In the genomic region with DNA sequence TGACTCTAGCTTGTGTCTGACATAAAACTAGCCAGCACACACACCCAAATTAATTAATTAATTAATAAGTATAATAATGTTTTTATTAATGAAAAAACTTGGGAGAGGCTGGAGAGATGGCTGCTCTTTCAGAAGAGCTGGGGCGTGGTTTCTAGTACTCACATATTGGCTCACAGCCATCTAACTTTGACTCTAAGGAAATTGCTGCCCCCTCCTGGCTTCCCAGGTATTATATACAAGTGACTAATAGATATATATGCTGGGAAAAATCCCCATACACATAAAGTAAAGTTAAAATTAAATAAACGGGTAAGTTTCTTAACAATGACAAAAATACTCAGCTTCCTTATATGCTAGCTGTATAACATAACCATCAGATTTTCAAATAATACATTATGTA, we compare ENCODE assay signal across 8 mouse cellular contexts. TPM values are rescaled to one million over a fixed set of nuclear protein-coding genes. Genes with fewer than 3 reads are reported as not detected.
DNase-seq lines count a peak whose midpoint lies in the region; ATAC-seq lines count a peak whose summit lies in the region.

No protein-coding gene starts in this region.

- H3K4me3 ChIP-seq in midbrain, embryonic 14.5 days (replicated peaks; ENCODE audit: low read depth, low read length) = no peak overlapping the region
- no peak overlapping the region for H3K4me3 ChIP-seq in midbrain, embryonic 13.5 days (replicated peaks)
- no peak overlapping the region for H3K4me3 ChIP-seq in forebrain, embryonic 12.5 days (replicated peaks)

- H3K36me3 ChIP-seq in midbrain, embryonic 14.5 days (ENCODE audit: control insufficient read depth, insufficient read depth, low read length) = peaks cover 71% of the 10 kb centered on the region
- peaks cover 70% of the 10 kb centered on the region for H3K36me3 ChIP-seq in midbrain, embryonic 13.5 days
- H3K36me3 ChIP-seq in forebrain, embryonic 12.5 days (replicated peaks) = peaks cover 72% of the 10 kb centered on the region

- H3K9me3 ChIP-seq in midbrain, embryonic 14.5 days (ENCODE audit: control insufficient read depth, low read length) = no peaks in the 10 kb centered on the region
- H3K9me3 ChIP-seq in midbrain, embryonic 13.5 days = no peaks in the 10 kb centered on the region
- H3K9me3 ChIP-seq in forebrain, embryonic 12.5 days = no peaks in the 10 kb centered on the region

- no peak overlapping the region for H3K4me2 ChIP-seq in midbrain, embryonic 14.5 days (ENCODE audit: low read length)
- H3K4me2 ChIP-seq in midbrain, embryonic 13.5 days (replicated peaks) = no peak overlapping the region
- no peak overlapping the region for H3K4me2 ChIP-seq in forebrain, embryonic 12.5 days

- H3K27ac ChIP-seq in midbrain, embryonic 14.5 days (replicated peaks; ENCODE audit: low read depth, low read length) = no peak overlapping the region
- no peak overlapping the region for H3K27ac ChIP-seq in midbrain, embryonic 13.5 days
- H3K27ac ChIP-seq in forebrain, embryonic 12.5 days = no peak overlapping the region

- no peak for ATAC-seq in midbrain, embryonic 14.5 days (ENCODE audit: low FRiP score, low TSS enrichment)
- ATAC-seq in midbrain, embryonic 13.5 days = no peak
- ATAC-seq in megakaryocyte progenitor cell, adult 5-6 weeks (replicated peaks; ENCODE audit: poor library complexity) = peak; percentile 61
- no peak for ATAC-seq in activated CD4-positive, CD25-positive, alpha-beta regulatory T cell, adult 4 months
- no peak for ATAC-seq in forebrain, embryonic 12.5 days (ENCODE audit: low FRiP score)

- no peaks in the 10 kb centered on the region for H3K4me1 ChIP-seq in midbrain, embryonic 14.5 days (ENCODE audit: control insufficient read depth, insufficient read depth, low read length)
- H3K4me1 ChIP-seq in midbrain, embryonic 13.5 days (replicated peaks) = no peaks in the 10 kb centered on the region
- H3K4me1 ChIP-seq in forebrain, embryonic 12.5 days = no peaks in the 10 kb centered on the region

- H3K27me3 ChIP-seq in midbrain, embryonic 14.5 days (ENCODE audit: control insufficient read depth, insufficient read depth, low read length) = no peaks in the 10 kb centered on the region
- H3K27me3 ChIP-seq in midbrain, embryonic 13.5 days = no peaks in the 10 kb centered on the region
- no peaks in the 10 kb centered on the region for H3K27me3 ChIP-seq in forebrain, embryonic 12.5 days

- no peak overlapping the region for H3K9ac ChIP-seq in midbrain, embryonic 14.5 days (replicated peaks; ENCODE audit: low read length)
- no peak overlapping the region for H3K9ac ChIP-seq in midbrain, embryonic 13.5 days (replicated peaks)
- H3K9ac ChIP-seq in forebrain, embryonic 12.5 days = no peak overlapping the region

- DNase-seq in embryo, embryonic 10 days (ENCODE audit: low spot score) = peak; percentile 13
- no peak for DNase-seq in embryo, embryonic 9.5 days (ENCODE audit: extremely low spot score)
- peak; percentile 52 for DNase-seq in midbrain, embryonic 14.5 days
- DNase-seq in gastrocnemius, adult 8-10 months (ENCODE audit: low spot score in 2 of 2) = peak; percentile 25 to 34

- WGBS in midbrain, embryonic 14.5 days = 86% methylated on average over 2 of the region's 2 CpGs
- WGBS in midbrain, embryonic 13.5 days = 87% methylated on average over 2 of the region's 2 CpGs
- 83% methylated on average over 2 of the region's 2 CpGs for WGBS in forebrain, embryonic 12.5 days

RNA-seq across cellular contexts. Expression of gene Pcsk7, which starts 28.4 kb away (rescaled TPM):
- polyA plus RNA-seq in midbrain, embryonic 14.5 days (2014; fragmentation: Nextera tagmentation; extraction: Ambion mirVana) = 15.5 and 17.4 TPM in 2 replicates
- polyA plus RNA-seq in midbrain, embryonic 13.5 days (2015; fragmentation: Nextera tagmentation; extraction: Ambion mirVana) = 26.4 and 27.7 TPM in 2 replicates
- 10 to 100 TPM in 2 of 4 experiments, 1 to 10 TPM in 2; 7.9 to 14.1 (median 10.7) TPM for total RNA-seq in gastrocnemius, adult 8-10 months (2022)
- total RNA-seq in megakaryocyte progenitor cell, adult 5-6 weeks (2015) = 8.5 and 9.6 TPM in 2 replicates
- 11.2 and 14.4 TPM in 2 replicates for total RNA-seq in megakaryocyte progenitor cell, adult 5-6 weeks (2017)
- 10 to 100 TPM; 13.9 to 18.5 TPM for polyA plus RNA-seq in activated CD4-positive, CD25-positive, alpha-beta regulatory T cell, adult 4 months (2017; shearing (Covaris generic))
- 21.7 TPM in 2 replicates for polyA plus RNA-seq in forebrain, embryonic 12.5 days (2016; fragmentation: Nextera tagmentation; extraction: Ambion mirVana)

RNA-seq across cellular contexts. Expression of gene Rnf214, which starts 28.8 kb away (rescaled TPM):
- polyA plus RNA-seq in midbrain, embryonic 14.5 days (2014; fragmentation: Nextera tagmentation; extraction: Ambion mirVana) = 97.4 and 121 TPM in 2 replicates
- polyA plus RNA-seq in midbrain, embryonic 13.5 days (2015; fragmentation: Nextera tagmentation; extraction: Ambion mirVana) = 114 and 119 TPM in 2 replicates
- 10 to 100 TPM; 23.7 to 28.9 (median 25.5) TPM for total RNA-seq in gastrocnemius, adult 8-10 months (2022)
- 20.3 and 21.2 TPM in 2 replicates for total RNA-seq in megakaryocyte progenitor cell, adult 5-6 weeks (2015)
- total RNA-seq in megakaryocyte progenitor cell, adult 5-6 weeks (2017) = 26.5 and 27.4 TPM in 2 replicates
- 10 to 100 TPM; 26.5 to 29.6 TPM for polyA plus RNA-seq in activated CD4-positive, CD25-positive, alpha-beta regulatory T cell, adult 4 months (2017; shearing (Covaris generic))
- polyA plus RNA-seq in forebrain, embryonic 12.5 days (2016; fragmentation: Nextera tagmentation; extraction: Ambion mirVana) = 92.3 and 96.8 TPM in 2 replicates

RNA-seq across cellular contexts. Expression of gene Bace1, which starts 39.5 kb away (rescaled TPM):
- 46.5 and 56.5 TPM in 2 replicates for polyA plus RNA-seq in midbrain, embryonic 14.5 days (2014; fragmentation: Nextera tagmentation; extraction: Ambion mirVana)
- 47.0 and 50.6 TPM in 2 replicates for polyA plus RNA-seq in midbrain, embryonic 13.5 days (2015; fragmentation: Nextera tagmentation; extraction: Ambion mirVana)
- 10 to 100 TPM; 28.3 to 64.8 (median 51.1) TPM for total RNA-seq in gastrocnemius, adult 8-10 months (2022)
- total RNA-seq in megakaryocyte progenitor cell, adult 5-6 weeks (2015) = 29.5 and 31.0 TPM in 2 replicates
- 33.4 and 44.1 TPM in 2 replicates for total RNA-seq in megakaryocyte progenitor cell, adult 5-6 weeks (2017)
- polyA plus RNA-seq in activated CD4-positive, CD25-positive, alpha-beta regulatory T cell, adult 4 months (2017; shearing (Covaris generic)) = 10 to 100 TPM in 1 of 2 experiments, 1 to 10 TPM in 1; 8.0 to 10.0 TPM
- polyA plus RNA-seq in forebrain, embryonic 12.5 days (2016; fragmentation: Nextera tagmentation; extraction: Ambion mirVana) = 35.4 and 36.5 TPM in 2 replicates

RNA-seq across cellular contexts. Expression of gene Cep164, which starts 49.4 kb away (rescaled TPM):
- polyA plus RNA-seq in midbrain, embryonic 14.5 days (2014; fragmentation: Nextera tagmentation; extraction: Ambion mirVana) = 13.0 and 18.0 TPM in 2 replicates
- 14.9 and 15.5 TPM in 2 replicates for polyA plus RNA-seq in midbrain, embryonic 13.5 days (2015; fragmentation: Nextera tagmentation; extraction: Ambion mirVana)
- 1 to 10 TPM; 2.1 to 3.9 (median 2.4) TPM for total RNA-seq in gastrocnemius, adult 8-10 months (2022)
- total RNA-seq in megakaryocyte progenitor cell, adult 5-6 weeks (2015) = 9.7 and 15.5 TPM in 2 replicates
- 16.2 and 19.8 TPM in 2 replicates for total RNA-seq in megakaryocyte progenitor cell, adult 5-6 weeks (2017)
- 1 to 10 TPM; 7.9 to 8.6 TPM for polyA plus RNA-seq in activated CD4-positive, CD25-positive, alpha-beta regulatory T cell, adult 4 months (2017; shearing (Covaris generic))
- 16.3 and 17.7 TPM in 2 replicates for polyA plus RNA-seq in forebrain, embryonic 12.5 days (2016; fragmentation: Nextera tagmentation; extraction: Ambion mirVana)

RNA-seq across cellular contexts. Expression of gene Tagln, which starts 57.9 kb away (rescaled TPM):
- 1.6 and 3.3 TPM in 2 replicates for polyA plus RNA-seq in midbrain, embryonic 14.5 days (2014; fragmentation: Nextera tagmentation; extraction: Ambion mirVana)
- 5.0 and 5.5 TPM in 2 replicates for polyA plus RNA-seq in midbrain, embryonic 13.5 days (2015; fragmentation: Nextera tagmentation; extraction: Ambion mirVana)
- total RNA-seq in gastrocnemius, adult 8-10 months (2022) = 10 to 100 TPM; 28.4 to 54.2 (median 31.7) TPM
- total RNA-seq in megakaryocyte progenitor cell, adult 5-6 weeks (2015) = 0.10 TPM in 2 replicates
- total RNA-seq in megakaryocyte progenitor cell, adult 5-6 weeks (2017) = not detected in 2 replicates
- 1 to 10 TPM in 1 of 2 experiments, under 1 TPM in 1; 0.66 to 1.1 TPM for polyA plus RNA-seq in activated CD4-positive, CD25-positive, alpha-beta regulatory T cell, adult 4 months (2017; shearing (Covaris generic))
- 10.4 and 16.7 TPM in 2 replicates for polyA plus RNA-seq in forebrain, embryonic 12.5 days (2016; fragmentation: Nextera tagmentation; extraction: Ambion mirVana)
